Mouse (Mus musculus): Measurements from ENCODE around the gene Zfp553.

The Zfp553 gene

DNA sequence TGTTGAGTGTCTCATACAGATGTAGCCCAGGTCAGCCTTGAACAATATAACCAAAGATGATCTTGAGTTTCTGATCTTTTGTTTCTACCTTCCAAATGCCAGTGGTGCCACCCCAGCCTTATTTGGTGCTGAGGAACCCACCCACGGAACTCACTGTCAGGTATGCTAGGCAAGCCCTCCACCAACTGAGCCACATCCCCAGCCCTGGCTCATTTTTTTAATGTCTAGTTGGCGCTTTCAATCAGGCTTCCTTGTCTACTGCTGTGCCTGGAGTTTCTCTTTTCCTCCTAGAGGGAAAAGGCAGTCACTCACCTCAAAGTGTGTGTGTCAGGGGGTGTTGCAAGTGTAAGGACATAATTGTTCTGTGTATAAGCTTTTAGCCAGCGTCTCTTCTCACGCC lies 38.2 kb downstream of the Zfp553 start:
- DNase-seq (ENCODE audit: inconsistent ontology term): no peak

DNA sequence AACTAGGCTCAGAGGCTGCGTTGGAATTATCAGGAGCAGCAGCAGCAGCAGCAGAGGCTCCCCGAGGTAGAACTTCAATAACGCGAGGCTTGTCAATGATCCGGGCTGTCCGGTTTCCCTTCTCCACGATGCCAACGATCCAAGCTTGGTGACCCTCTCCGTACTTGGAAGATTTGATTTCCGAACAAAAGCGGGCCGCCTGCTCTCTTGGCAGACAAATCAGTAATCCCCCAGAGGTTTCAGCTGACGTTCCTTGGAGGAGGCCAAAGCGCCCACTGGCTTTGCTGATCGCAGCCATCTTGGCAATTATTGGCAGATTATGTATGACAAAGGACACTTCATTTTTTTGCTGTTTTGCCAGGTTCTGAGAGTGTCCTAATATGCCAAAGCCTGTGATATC lies 39.7 kb downstream of the Zfp553 start:
- no peak for DNase-seq (ENCODE audit: inconsistent ontology term)

DNA sequence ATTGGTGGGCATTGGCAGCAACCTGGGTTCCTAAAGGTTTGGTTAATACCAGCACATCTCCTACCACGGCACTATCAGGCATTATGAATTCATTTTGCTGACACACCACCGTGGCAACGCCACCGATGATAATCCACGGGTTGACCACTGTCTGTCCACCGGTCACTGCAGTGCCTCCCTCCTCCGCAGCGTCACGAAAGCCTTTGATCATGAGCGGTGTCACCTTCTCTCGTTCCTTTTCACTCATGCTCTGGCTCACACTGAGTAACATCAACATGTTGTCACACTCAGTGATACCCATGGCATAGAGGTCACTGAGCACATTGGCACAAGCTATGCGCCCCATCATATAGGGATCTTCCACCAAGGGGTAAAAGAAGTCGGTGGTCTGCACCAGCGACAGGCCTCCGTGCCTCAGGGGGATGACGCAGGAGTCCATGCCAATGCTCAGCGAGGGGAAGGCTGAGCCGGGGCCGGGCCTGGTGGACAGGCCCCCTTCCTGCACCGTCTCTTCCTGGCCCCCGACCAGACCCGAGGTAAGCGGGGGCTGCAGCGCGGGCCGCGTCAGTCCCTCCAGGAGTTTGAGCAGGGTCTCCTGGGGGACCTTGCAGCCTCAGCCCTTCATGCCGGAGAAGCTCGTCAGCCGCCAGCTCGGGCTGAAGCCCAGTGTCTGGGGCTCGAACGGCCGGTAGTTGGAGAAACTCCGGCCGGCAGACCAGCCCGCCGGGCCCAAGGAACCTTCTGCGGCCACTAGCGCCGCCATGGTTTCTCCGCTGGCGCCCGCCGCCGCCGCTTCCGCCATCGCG lies 40.5 kb downstream of the Zfp553 start:
- peak; percentile 65 for DNase-seq (ENCODE audit: inconsistent ontology term)

DNA sequence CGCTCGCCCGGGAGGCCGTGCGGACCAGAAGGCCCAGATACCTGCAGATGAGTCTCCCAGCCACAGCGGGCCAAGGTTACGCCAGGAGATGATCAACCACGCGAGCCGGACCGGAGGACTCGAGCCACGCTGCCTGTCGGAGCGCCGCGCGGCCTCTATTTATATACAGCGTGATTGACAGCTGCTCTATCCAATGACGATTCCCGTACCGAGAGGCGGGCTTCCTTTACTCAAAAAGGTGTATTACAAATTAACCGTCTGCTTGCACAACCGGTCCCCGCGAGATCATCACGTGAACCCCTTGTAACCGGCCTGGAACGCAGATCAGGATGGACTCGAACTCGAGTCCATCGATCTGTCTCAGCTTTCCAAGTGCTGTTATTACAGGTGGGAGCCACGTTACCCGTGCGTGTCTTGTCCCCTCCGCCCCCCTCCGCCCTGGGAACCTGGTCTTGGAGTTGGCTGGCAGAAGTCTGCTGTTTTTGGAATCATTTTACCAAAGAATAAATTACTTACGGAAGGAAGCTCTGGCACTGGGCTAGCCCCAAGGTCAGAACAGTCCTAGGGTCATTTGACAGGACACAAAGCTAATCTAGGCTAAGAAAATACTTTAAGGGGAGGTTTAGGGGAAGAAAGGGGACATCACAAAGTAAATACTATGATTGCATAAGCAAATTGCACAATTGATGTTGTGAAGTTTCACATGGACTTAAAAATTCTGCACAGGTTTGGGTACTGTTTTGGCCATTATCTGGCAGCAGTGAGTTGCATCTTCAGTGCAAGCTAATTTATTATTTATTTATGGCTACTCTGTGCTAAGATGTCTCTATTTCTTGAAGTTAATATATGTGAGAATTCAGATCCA lies 41.3 kb downstream of the Zfp553 start, which contains the start of gene Sephs2:
Gene Sephs2, minus strand, starts transcription at position 131 of the 865 bp plus-strand sequence.
- DNase-seq (ENCODE audit: inconsistent ontology term): peak; percentile 89

DNA sequence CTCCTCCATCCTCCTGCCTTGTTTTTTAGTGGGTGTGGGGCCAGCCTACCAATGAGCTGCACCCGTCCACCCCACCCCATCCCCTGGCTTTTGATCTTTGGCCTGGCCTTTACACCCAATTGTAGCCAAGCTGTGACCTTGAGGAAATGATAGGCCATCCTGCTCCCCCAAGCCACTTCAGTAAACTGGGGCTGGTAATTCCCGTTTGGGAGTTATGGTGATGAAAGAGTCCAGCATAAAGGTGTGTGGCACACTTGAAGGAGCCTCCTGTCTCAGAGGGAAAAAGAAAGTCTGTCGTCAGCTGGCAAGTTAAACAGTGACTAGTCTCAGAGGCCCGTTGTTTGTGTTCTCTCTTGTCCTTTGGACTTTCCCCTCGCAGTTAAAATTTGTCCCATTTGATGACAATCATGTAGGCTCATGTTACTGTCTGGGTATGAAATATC lies 43.7 kb downstream of the Zfp553 start:
- no peak for DNase-seq (ENCODE audit: inconsistent ontology term)

DNA sequence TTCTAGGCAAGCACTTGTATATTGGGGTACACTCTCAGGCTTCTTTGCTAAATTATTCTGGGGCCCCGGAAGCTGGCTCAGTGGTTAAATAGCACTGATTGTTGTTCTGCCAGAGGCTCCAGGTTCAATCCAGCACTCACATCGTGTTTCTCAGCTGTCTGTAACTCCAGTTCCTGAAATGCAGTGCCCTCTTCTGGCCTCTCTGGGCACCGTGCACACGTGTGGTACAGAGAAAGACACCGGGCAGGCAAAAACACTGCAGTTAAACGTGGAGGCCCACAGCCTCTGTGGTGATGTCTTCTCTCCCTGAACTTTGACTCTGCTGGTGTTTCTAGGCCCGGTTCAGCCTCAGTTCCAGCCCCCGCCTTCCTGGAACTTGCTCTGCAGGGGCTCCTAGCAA lies 45.5 kb downstream of the Zfp553 start:
- DNase-seq (ENCODE audit: inconsistent ontology term): peak; percentile 26

DNA sequence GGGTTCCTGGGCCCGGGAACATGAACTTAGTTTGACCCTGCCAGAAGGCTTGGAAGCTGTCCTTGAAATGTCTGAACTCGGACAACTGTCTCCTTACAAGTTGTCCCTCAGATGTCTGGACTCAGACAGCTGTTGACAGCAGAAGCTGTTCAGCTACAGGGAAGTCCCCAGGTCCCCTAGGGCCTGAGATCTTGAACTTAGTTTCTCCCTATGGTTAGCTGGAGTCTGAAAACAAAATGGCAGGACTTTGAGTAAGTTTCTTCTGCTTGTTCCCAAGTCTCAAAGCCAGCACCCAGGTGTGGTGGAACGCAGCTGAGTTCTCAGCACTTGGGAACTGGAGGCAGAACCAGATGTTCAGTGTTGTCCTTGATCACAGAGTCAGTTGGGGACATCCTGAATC lies 47.2 kb downstream of the Zfp553 start:
- DNase-seq (ENCODE audit: inconsistent ontology term): no peak

DNA sequence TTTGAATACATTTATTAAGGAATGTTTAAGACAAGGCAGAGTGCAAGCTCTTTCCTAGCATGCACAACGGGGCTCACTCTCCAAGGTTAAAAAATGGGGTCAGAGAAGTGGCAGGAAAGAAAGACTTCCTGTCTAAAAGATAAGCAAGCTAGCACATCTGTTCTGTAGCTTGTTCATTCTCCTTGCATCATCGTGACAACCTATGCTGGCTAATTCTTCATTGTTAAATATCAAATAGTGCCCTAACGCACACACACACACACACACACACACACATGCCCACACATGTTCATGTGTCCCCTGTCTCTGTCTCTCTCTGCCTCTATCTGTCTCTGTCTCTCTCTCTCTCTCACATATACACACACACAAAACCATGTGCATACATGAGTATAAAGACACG lies 48.3 kb downstream of the Zfp553 start:
- no peak for DNase-seq (ENCODE audit: inconsistent ontology term)

DNA sequence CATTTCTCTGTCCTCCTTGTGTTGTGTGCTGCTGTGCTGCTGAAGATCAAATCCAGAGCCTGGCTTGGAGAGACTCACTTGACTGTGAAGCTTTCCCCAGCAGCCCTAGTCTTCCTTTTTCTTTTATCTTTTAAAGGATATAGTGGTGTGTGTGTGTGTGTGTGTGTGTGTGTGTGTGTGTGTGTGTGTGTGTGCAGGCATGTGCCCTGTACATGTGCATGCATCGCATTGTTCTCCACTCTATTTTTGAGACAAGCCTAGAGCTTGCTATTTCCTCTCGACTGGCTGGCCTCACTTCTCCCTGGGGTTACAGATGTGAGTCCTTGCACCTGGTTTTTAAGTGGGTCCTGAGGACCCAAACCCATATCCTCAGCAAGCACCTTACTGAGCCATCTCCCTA lies 49.3 kb downstream of the Zfp553 start:
- no peak for DNase-seq (ENCODE audit: inconsistent ontology term)

DNA sequence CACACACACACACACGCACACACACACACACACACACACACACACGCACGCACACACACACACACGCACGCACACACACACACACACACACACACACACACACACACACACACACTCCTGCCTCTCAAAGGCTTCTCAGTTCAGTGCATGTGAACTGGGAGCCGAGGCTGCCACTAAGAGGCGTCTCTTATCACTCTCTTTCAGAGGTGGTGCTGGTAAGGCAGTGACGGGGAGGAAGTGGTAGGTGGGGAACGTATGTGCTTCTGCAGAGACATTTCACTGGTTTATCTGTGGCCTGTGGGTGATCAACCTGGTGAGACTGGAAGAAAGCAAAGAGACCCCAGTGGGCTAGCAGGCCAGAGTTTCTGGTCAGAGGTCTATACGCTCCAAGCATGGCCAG lies 52.3 kb downstream of the Zfp553 start:
- DNase-seq (ENCODE audit: inconsistent ontology term): no peak

Data from Muller cell, postnatal 12 days (primary cell).